Mouse (Mus musculus) lung, adult 2 months (tissue): Measurements from ENCODE around the gene Lrrc4b.

Experiments used
- CTCF ChIP-seq: fragments of 200-500 bp; IDR thresholded peaks from 2 replicates; pipeline ENCODE4 v1.5.1; 2011; ENCODE audit warnings: mild to moderate bottlenecking, low read length, control low read depth; ENCODE audit not compliant: insufficient read depth
- POLR2A ChIP-seq: fragments of 200-500 bp; IDR thresholded peaks from 2 replicates; pipeline ENCODE4 v1.6.1; 2011; ENCODE audit warnings: low read depth, mild to moderate bottlenecking, control low read depth, low read length, borderline replicate concordance; ENCODE audit errors: extremely low read depth

DNA sequence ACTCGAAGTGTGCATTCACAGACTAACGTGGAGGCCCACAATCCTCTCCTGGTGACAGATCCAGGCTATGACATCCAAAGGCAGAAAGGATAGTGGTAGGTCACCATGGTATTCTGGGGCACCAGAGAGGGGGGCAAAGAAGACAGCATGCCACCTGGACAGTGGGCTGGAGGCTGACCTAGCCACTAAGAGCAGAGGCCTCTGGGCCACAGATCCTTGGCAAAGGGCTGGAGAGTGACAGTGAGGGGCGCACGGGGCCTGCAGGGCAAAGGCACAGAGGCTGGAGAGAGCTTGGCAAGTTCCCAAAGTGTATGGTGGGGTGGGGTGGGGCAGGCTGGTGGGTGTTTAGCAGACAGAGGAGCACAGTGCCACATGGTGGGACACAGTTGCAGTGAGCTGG lies 61.5 kb downstream of the Lrrc4b start:
- TF ChIP-seq POLR2A, result no peak
- no peak for TF ChIP-seq CTCF
